Mouse (Mus musculus): ENCODE measurements at regions not wholly inside any gene's neighbourhood (a gene's known extent, or its start where the extent isn't known, plus 50 kb on each side); places are given as distances from the start of the nearest gene placed in this dataset.

DNA sequence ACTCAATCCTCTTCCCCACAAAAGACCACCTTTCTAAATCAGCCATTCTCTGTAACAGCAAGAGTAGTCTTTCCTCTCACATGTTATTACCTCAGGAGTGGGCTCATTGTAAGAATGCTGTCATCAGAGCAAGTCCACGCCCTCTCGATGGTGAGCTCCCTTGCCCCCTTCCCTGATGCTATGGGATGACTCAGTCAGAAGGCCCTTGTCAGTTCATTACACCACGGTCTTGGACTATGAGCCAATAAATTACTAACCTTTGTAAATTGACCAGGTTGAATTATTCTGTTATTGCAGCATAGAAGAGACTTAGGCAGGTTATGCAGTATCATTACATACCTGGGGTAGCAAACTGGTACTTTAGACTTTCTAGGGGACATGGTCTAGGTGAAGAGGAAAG, 237.4 kb upstream of the Klf4 start:
- Histone ChIP-seq H3K36me3 (ENCODE audit: insufficient read depth, low read length) (no peaks in the 10 kb centered on the region), H3K27me3 (ENCODE audit: insufficient read depth, low read length) (no peaks in the 10 kb centered on the region), H3K4me1 (ENCODE audit: insufficient read depth, low read length) (no peaks in the 10 kb centered on the region), H3K9ac (replicated peaks; ENCODE audit: low read length) (no peak overlapping the region), H3K9me3 (ENCODE audit: low read length) (no peaks in the 10 kb centered on the region), H3K4me2 (ENCODE audit: low read depth, low read length) (no peak overlapping the region), H3K4me3 (ENCODE audit: low read length) (no peak overlapping the region), H3K27ac (no peak overlapping the region)
- WGBS, result 91% methylated on average over 3 of the region's 3 CpGs
- ATAC-seq, result no peak
- DNase-seq (ENCODE audit: low spot score), result no peak
- no peak for TF ChIP-seq CTCF (IDR thresholded peaks at IDR 0.05; ENCODE audit: low read depth)

DNA sequence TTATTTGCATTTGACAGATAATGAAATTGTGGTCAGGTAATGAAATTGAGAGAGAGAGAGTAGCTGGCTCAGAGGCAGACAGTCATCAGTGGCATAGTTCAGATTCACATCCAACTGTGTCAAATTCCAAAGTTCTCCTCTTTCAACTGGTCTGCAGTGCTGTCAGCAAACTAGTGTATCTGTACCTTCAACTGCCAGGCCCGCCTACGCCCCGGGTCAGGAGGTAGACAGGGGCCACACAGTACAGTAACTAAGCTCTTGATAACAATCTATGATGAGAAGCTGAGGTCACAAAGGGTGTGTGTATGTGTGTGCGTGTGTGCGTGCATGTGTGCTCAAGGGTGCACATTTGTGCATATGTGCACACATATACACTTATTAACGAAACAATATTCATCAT, 236.1 kb upstream of the Klf4 start:
- TF ChIP-seq CTCF (IDR thresholded peaks at IDR 0.05; ENCODE audit: low read depth), result no peak
- no peaks in the 10 kb centered on the region for H3K4me1 ChIP-seq (ENCODE audit: insufficient read depth, low read length)
- WGBS, result 96% methylated on average over 6 of the region's 6 CpGs
- H3K9ac ChIP-seq (replicated peaks; ENCODE audit: low read length), result no peak overlapping the region
- ATAC-seq (no peak), DNase-seq (ENCODE audit: low spot score) (no peak)
- no peaks in the 10 kb centered on the region for H3K9me3 ChIP-seq (ENCODE audit: low read length)
- no peaks in the 10 kb centered on the region for H3K27me3 ChIP-seq (ENCODE audit: insufficient read depth, low read length)
- H3K27ac ChIP-seq, result no peak overlapping the region
- H3K4me3 ChIP-seq (ENCODE audit: low read length), result no peak overlapping the region
- no peak overlapping the region for H3K4me2 ChIP-seq (ENCODE audit: low read depth, low read length)
- no peaks in the 10 kb centered on the region for H3K36me3 ChIP-seq (ENCODE audit: insufficient read depth, low read length)

DNA sequence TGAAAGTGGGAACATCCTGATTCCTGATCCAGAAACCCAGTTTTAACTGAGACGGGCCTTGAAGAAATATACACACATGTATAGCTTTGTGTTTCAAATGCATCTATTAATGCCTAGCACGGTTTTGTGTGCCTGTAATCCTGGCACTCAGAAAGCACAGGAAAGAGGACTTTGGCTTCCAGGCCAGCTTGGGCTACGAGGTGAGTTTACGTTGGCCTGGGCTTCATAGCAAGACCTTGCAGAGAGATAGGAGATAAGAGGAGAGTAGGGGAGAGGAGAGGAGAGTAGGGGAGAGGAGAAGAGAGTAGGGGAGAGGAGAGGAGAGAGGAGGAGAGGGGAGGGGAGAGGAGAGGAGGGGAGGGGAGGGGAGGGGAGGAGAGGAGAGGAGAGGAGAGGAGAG, 234.9 kb upstream of the Klf4 start:
- Histone ChIP-seq H3K9ac (replicated peaks; ENCODE audit: low read length) (no peak overlapping the region), H3K27ac (no peak overlapping the region), H3K27me3 (ENCODE audit: insufficient read depth, low read length) (no peaks in the 10 kb centered on the region), H3K4me1 (ENCODE audit: insufficient read depth, low read length) (no peaks in the 10 kb centered on the region), H3K36me3 (ENCODE audit: insufficient read depth, low read length) (no peaks in the 10 kb centered on the region), H3K4me2 (ENCODE audit: low read depth, low read length) (no peak overlapping the region), H3K9me3 (ENCODE audit: low read length) (no peaks in the 10 kb centered on the region), H3K4me3 (ENCODE audit: low read length) (no peak overlapping the region)
- WGBS, result 92% methylated on average over 4 of the region's 4 CpGs
- TF ChIP-seq CTCF (IDR thresholded peaks at IDR 0.05; ENCODE audit: low read depth), result no peak
- ATAC-seq (no peak), DNase-seq (ENCODE audit: low spot score) (no peak)

DNA sequence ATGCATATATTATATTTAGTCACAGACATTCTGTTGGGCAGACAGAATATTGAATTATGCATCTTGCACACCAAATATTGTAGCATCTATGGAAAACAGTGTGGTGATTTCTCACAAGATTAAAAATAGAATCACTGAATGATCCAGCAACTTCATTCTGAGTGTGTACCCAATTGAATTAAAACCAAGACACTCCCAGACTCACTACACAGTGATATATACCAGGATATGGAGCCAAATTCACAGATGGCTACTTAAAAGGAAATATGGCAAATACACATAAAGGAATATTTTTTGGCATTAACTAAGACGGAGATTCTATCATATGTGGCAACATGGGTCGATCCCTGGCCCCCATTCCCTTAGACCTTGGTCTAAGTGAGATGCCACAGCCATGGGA, 233.5 kb upstream of the Klf4 start:
- Histone ChIP-seq H3K27ac (no peak overlapping the region), H3K36me3 (ENCODE audit: insufficient read depth, low read length) (no peaks in the 10 kb centered on the region), H3K9ac (replicated peaks; ENCODE audit: low read length) (no peak overlapping the region), H3K4me2 (ENCODE audit: low read depth, low read length) (no peak overlapping the region), H3K4me3 (ENCODE audit: low read length) (no peak overlapping the region), H3K27me3 (ENCODE audit: insufficient read depth, low read length) (no peaks in the 10 kb centered on the region), H3K9me3 (ENCODE audit: low read length) (no peaks in the 10 kb centered on the region), H3K4me1 (ENCODE audit: insufficient read depth, low read length) (no peaks in the 10 kb centered on the region)
- WGBS, result 87% methylated on average over 2 of the region's 2 CpGs
- no peak for DNase-seq (ENCODE audit: low spot score)
- TF ChIP-seq CTCF (IDR thresholded peaks at IDR 0.05; ENCODE audit: low read depth), result no peak
- ATAC-seq, result no peak

DNA sequence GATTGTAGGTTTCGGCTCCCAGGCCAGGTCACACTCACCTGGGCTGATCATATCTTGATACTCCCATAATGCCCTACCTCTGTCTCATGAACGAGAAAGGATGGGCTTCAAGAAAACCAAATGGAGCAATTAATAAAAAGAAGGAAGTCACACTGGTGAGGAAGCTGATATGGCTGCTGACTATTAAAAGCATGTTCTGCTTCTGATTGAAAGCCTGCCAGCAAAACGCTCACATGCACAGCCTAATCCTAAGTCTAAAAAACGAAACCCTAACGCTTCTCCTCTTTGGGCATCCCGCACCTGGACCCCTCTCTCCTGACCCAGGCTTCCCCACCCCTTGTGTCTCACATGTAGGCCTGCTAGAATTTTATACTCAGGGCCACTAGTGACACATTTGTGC, 230.8 kb upstream of the Klf4 start:
- Histone ChIP-seq H3K9ac (replicated peaks; ENCODE audit: low read length) (no peak overlapping the region), H3K4me3 (ENCODE audit: low read length) (no peak overlapping the region), H3K27me3 (ENCODE audit: insufficient read depth, low read length) (no peaks in the 10 kb centered on the region), H3K4me1 (ENCODE audit: insufficient read depth, low read length) (no peaks in the 10 kb centered on the region), H3K9me3 (ENCODE audit: low read length) (no peaks in the 10 kb centered on the region), H3K27ac (no peak overlapping the region), H3K36me3 (ENCODE audit: insufficient read depth, low read length) (no peaks in the 10 kb centered on the region), H3K4me2 (ENCODE audit: low read depth, low read length) (no peak overlapping the region)
- 81% methylated on average over 6 of the region's 6 CpGs for WGBS
- DNase-seq (ENCODE audit: low spot score) (no peak), ATAC-seq (no peak)
- TF ChIP-seq CTCF (IDR thresholded peaks at IDR 0.05; ENCODE audit: low read depth), result no peak

DNA sequence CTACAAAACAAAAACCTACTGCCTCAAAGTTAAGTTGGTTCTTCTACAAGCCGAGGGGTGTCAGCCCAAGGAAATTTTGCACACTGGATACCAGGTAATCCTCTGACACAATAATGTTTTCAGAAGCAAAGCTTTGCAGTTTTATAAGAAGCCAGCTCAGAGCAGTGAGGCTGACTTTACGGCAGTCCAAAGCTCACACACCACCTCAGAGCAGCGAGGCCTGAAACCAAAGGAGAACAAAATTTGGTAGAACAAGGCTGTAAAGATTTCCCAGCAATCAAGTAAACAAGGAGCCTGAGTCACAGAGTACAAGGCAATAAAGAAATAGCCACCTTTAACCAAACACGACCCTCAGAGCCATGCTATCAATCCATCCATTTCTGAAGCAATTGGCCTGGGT, 230.1 kb upstream of the Klf4 start:
- no peak for TF ChIP-seq CTCF (IDR thresholded peaks at IDR 0.05; ENCODE audit: low read depth)
- no peak overlapping the region for H3K4me2 ChIP-seq (ENCODE audit: low read depth, low read length)
- no peaks in the 10 kb centered on the region for H3K9me3 ChIP-seq (ENCODE audit: low read length)
- no peak overlapping the region for H3K27ac ChIP-seq
- no peak overlapping the region for H3K9ac ChIP-seq (replicated peaks; ENCODE audit: low read length)
- 88% methylated on average over 4 of the region's 4 CpGs for WGBS
- H3K4me3 ChIP-seq (ENCODE audit: low read length), result no peak overlapping the region
- no peak for DNase-seq (ENCODE audit: low spot score)
- no peaks in the 10 kb centered on the region for H3K36me3 ChIP-seq (ENCODE audit: insufficient read depth, low read length)
- no peaks in the 10 kb centered on the region for H3K4me1 ChIP-seq (ENCODE audit: insufficient read depth, low read length)
- ATAC-seq, result no peak
- H3K27me3 ChIP-seq (ENCODE audit: insufficient read depth, low read length), result no peaks in the 10 kb centered on the region

DNA sequence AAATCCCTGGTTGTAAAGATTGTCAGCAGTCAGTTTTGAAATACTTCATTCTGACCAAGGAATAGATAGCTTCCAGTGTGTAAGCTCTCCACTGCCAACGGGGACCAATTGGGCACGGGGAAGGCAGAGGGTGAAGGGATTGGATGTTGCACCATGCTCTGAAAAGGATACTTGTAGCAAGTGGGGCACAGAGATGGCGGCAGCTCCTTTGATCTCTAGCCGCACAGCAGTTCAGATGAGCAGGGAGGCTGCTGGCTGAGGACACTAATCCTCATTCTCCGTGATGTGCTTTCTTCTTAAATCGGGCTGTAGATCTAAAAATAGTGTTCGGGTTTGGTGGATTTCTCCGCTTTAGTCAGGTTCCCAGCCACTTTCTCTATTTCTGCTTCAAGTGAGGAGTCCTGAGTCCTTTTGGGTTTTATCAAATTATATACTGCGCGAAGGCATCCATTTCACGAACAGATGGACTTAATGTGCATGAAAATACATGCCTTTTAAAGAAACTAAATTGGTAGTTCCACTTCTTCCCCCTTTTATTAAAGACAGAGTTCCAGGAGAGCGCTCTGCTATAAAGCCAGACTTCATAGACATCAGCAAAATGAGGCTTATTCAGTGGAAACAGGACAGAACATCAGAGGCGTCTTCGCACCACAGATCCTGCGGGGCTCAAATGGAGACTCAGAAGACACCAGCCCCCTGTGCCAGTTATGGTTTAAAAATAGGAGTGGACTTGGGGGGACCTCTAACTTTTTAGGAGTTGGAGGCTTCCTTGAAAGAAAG, 225.1 kb upstream of the Klf4 start:
- no peak for ATAC-seq
- H3K9ac ChIP-seq (replicated peaks; ENCODE audit: low read length), result no peak overlapping the region
- H3K4me2 ChIP-seq (ENCODE audit: low read depth, low read length), result no peak overlapping the region
- H3K27ac ChIP-seq, result no peak overlapping the region
- peak; percentile 31 for DNase-seq (ENCODE audit: low spot score)
- no peak overlapping the region for H3K4me3 ChIP-seq (ENCODE audit: low read length)
- H3K9me3 ChIP-seq (ENCODE audit: low read length), result no peaks in the 10 kb centered on the region
- no peaks in the 10 kb centered on the region for H3K36me3 ChIP-seq (ENCODE audit: insufficient read depth, low read length)
- no peaks in the 10 kb centered on the region for H3K27me3 ChIP-seq (ENCODE audit: insufficient read depth, low read length)
- H3K4me1 ChIP-seq (ENCODE audit: insufficient read depth, low read length), result no peaks in the 10 kb centered on the region
- 46% methylated on average over 15 of the region's 15 CpGs for WGBS
- TF ChIP-seq CTCF (IDR thresholded peaks at IDR 0.05; ENCODE audit: low read depth), result no peak

Data from hindbrain, postnatal 0 days (tissue).